Mouse (Mus musculus): ENCODE measurements around the gene Speer4f2. TPM values are rescaled to one million over a fixed set of nuclear protein-coding genes. Genes with fewer than 3 reads are reported as not detected.
"Not testable (repeated sequence)": the region's sequence is repeated elsewhere in the genome, so short reads cannot be mapped to it uniquely, and the experiment has no call there.

The Speer4f2 gene
- polyA plus RNA-seq (2012) = not detected in 2 replicates

DNA sequence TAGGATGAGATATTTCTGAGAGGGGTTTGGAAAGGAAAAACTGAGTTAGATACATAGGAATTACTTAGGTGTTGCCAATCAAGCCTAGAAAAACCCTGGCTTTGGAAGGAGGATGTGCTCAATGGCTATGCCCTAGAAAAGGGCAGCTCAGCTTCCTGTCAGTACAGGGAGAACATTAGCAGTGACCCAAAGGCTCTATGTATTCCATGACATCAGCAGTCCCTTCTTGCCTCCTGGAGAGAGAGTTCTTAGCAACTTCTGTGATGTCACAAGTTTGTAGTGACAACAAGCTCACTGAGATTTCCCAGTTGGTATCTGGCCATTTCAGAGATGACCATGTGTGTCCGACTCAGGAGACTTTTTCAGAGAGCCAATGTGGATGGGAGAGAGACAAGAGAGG, at the start of gene Speer4f2:
TSS of gene Speer4f2 (plus strand) at position 301 of the 400 bp plus-strand sequence.
- not testable (repeated sequence) for H3K4me3 ChIP-seq (replicated peaks); H3K27me3 ChIP-seq (ENCODE audit: control insufficient read depth); H3K9me3 ChIP-seq (ENCODE audit: control insufficient read depth, low read length); H3K36me3 ChIP-seq (ENCODE audit: control insufficient read depth); H3K4me1 ChIP-seq (ENCODE audit: control insufficient read depth)

GRCm38 (mm10) chr5:17328946-17329566, 43.9 kb upstream of the Speer4f2 start:
- Histone ChIP-seq H3K36me3 (ENCODE audit: control insufficient read depth) (no peaks in the 10 kb centered on the region), H3K4me3 (replicated peaks) (no peak overlapping the region), H3K9me3 (ENCODE audit: control insufficient read depth, low read length) (no peaks in the 10 kb centered on the region), H3K4me1 (ENCODE audit: control insufficient read depth) (no peaks in the 10 kb centered on the region), H3K27me3 (ENCODE audit: control insufficient read depth) (no peaks in the 10 kb centered on the region)
- no peak for TF ChIP-seq GATA1 (IDR thresholded peaks at IDR 0.05; ENCODE audit: low read length)
- TF ChIP-seq TAL1 (IDR thresholded peaks at IDR 0.05; ENCODE audit: low read length) = no peak

DNA sequence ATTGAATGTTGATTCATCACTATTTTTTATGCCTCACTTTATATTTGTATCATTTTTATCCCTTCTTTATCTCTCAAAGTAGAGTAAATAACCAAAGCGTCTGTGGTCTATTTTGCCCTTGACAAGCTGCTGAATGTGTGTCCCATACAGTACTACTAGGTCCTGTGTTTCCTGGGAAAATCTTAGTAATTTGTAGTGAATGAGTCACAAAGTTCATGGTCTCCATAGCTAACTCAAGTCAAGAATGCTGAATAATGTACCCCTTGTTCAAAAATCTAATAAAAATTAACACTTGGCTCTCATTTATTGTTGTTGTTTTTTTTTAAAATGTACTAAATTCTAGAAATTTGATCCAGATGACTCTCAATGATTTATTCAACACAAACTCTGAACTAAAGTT, 38.1 kb upstream of the Speer4f2 start:
- no peaks in the 10 kb centered on the region for H3K36me3 ChIP-seq (ENCODE audit: control insufficient read depth)
- H3K4me3 ChIP-seq (replicated peaks) = no peak overlapping the region
- H3K4me1 ChIP-seq (ENCODE audit: control insufficient read depth) = no peaks in the 10 kb centered on the region
- no peaks in the 10 kb centered on the region for H3K27me3 ChIP-seq (ENCODE audit: control insufficient read depth)
- TF ChIP-seq GATA1 (IDR thresholded peaks at IDR 0.05; ENCODE audit: low read length) = no peak
- no peak for TF ChIP-seq TAL1 (IDR thresholded peaks at IDR 0.05; ENCODE audit: low read length)
- H3K9me3 ChIP-seq (ENCODE audit: control insufficient read depth, low read length) = no peaks in the 10 kb centered on the region

GRCm38 (mm10) chr5:17345741-17346140, 27.2 kb upstream of the Speer4f2 start:
- not testable (repeated sequence) for H3K9me3 ChIP-seq (ENCODE audit: control insufficient read depth, low read length); H3K4me1 ChIP-seq (ENCODE audit: control insufficient read depth); H3K36me3 ChIP-seq (ENCODE audit: control insufficient read depth)

GRCm38 (mm10) chr5:17359394-17359999, 13.5 kb upstream of the Speer4f2 start:
- Histone ChIP-seq H3K9me3 (ENCODE audit: control insufficient read depth, low read length) (no peaks in the 10 kb centered on the region; the same call in 1 of the 2 replicates), H3K27me3 (ENCODE audit: control insufficient read depth) (no peaks in the 10 kb centered on the region), H3K36me3 (ENCODE audit: control insufficient read depth) (no peaks in the 10 kb centered on the region), H3K4me1 (ENCODE audit: control insufficient read depth) (no peaks in the 10 kb centered on the region), H3K4me3 (replicated peaks) (no peak overlapping the region)
- TF ChIP-seq GATA1 (IDR thresholded peaks at IDR 0.05; ENCODE audit: low read length) (no peak), TAL1 (IDR thresholded peaks at IDR 0.05; ENCODE audit: low read length) (no peak)

More at GRCm38 (mm10) chr5:17345741-17346140, 27.2 kb upstream of the Speer4f2 start:
- H3K4me3 ChIP-seq (replicated peaks); H3K27me3 ChIP-seq (ENCODE audit: control insufficient read depth): not testable (repeated sequence)

DNA sequence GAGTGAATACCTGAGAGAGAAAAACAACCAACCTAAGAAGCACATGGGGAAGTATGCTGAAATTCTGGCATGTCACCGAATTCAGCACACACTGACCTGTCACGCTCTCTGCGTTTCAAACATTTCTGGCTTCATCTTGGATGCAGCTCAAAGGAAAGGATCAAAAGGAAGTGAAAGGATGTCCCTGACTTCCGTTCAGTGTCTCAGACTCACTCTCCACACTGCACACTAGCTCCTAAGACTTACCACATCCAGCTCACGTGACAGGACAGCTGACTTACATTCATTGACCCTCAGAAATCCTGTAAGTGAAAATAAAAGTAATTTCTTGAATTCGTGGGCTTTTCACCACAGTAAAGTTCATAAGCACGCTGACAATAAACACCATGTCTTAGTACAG, 16.9 kb downstream of the Speer4f2 start:
- H3K9me3 ChIP-seq (ENCODE audit: control insufficient read depth, low read length) = no peaks in the 10 kb centered on the region
- no peaks in the 10 kb centered on the region for H3K4me1 ChIP-seq (ENCODE audit: control insufficient read depth)
- no peaks in the 10 kb centered on the region for H3K36me3 ChIP-seq (ENCODE audit: control insufficient read depth)
- H3K4me3 ChIP-seq (replicated peaks) = no peak overlapping the region
- TF ChIP-seq GATA1 (IDR thresholded peaks at IDR 0.05; ENCODE audit: low read length) (no peak), TAL1 (IDR thresholded peaks at IDR 0.05; ENCODE audit: low read length) (no peak)
- H3K27me3 ChIP-seq (ENCODE audit: control insufficient read depth) = no peaks in the 10 kb centered on the region

DNA sequence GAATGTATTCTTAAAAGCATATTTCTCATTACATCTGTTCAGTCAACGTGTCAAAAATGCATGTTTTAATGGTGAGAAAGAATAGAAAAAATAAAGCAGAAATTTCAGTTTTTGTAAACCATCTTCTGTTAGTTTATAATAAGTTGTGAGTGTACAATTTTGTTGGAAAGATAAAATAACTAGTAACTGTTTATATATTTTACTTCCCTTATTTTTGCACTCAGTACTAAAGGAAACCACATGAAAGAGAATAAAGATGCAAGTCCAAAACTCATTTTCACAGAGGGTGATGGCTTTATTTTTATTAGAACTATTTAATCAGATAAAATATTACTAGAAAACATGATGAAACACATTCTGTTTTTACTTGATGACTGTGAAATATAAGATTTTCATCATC, 18.2 kb downstream of the Speer4f2 start:
- TF ChIP-seq TAL1 (IDR thresholded peaks at IDR 0.05; ENCODE audit: low read length) (no peak), GATA1 (IDR thresholded peaks at IDR 0.05; ENCODE audit: low read length) (no peak)
- no peaks in the 10 kb centered on the region for H3K36me3 ChIP-seq (ENCODE audit: control insufficient read depth)
- H3K4me1 ChIP-seq (ENCODE audit: control insufficient read depth) = no peaks in the 10 kb centered on the region
- no peaks in the 10 kb centered on the region for H3K9me3 ChIP-seq (ENCODE audit: control insufficient read depth, low read length)
- H3K4me3 ChIP-seq (replicated peaks) = no peak overlapping the region
- H3K27me3 ChIP-seq (ENCODE audit: control insufficient read depth) = no peaks in the 10 kb centered on the region

- H3K4me1 ChIP-seq (ENCODE audit: control insufficient read depth) = no peaks in the 10 kb centered on the region; the same call in 1 of the 2 replicates
- no peaks in the 10 kb centered on the region for H3K9me3 ChIP-seq (ENCODE audit: control insufficient read depth, low read length)
- TF ChIP-seq GATA1 (IDR thresholded peaks at IDR 0.05; ENCODE audit: low read length) (no peak), TAL1 (IDR thresholded peaks at IDR 0.05; ENCODE audit: low read length) (no peak)
- no peaks in the 10 kb centered on the region for H3K27me3 ChIP-seq (ENCODE audit: control insufficient read depth)
- H3K4me3 ChIP-seq (replicated peaks) = no peak overlapping the region
- H3K36me3 ChIP-seq (ENCODE audit: control insufficient read depth) = no peaks in the 10 kb centered on the region
Observed at GRCm38 (mm10) chr5:17400571-17400970, 27.6 kb downstream of the Speer4f2 start.

DNA sequence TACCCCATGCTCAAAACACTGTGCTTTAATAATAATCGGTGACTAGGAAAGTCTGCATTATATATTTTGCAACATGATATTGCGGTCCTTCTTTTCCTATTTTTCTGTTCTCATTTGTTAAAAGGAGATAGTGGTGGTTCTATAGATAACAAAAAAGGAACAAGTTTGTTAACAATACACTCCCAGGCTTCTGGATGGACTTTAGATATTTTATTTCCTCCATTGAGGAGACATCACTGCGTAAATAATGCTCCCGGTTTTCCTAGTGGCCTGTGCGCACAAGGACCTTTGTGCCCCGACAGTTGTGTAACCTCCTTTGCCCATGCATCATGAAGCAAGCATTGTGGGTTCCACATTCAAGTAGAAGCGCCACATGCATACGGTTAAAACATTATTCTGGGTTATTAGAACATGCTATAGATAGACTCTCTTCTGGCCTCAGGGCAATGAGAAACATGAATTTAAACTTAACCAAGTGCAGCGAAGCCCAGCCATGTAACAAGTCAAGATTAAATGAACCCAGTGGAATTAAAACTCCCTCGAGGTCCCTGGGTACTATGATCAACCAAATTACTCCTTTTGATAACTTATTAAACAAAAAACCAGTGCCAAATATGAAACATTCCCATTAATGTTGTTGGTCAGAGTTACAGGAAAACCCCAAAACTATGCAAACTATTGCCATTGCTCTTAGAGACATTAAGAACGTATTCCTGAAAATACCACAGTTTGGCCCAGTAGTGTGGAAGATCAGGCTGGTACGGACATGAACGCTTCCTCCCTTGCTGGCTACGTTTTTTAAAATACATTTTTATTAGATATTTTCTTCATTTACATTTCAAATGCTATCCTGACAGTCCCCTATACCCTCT, 28.5 kb downstream of the Speer4f2 start:
- H3K4me3 ChIP-seq (replicated peaks) = no peak overlapping the region

More for the DNA sequence above, 28.5 kb downstream of the Speer4f2 start:
- no peaks in the 10 kb centered on the region for H3K27me3 ChIP-seq (ENCODE audit: control insufficient read depth)
- no peaks in the 10 kb centered on the region; the same call in 1 of the 2 replicates for H3K4me1 ChIP-seq (ENCODE audit: control insufficient read depth)
- H3K9me3 ChIP-seq (ENCODE audit: control insufficient read depth, low read length) = no peaks in the 10 kb centered on the region
- TF ChIP-seq TAL1 (IDR thresholded peaks at IDR 0.05; ENCODE audit: low read length) (no peak), GATA1 (IDR thresholded peaks at IDR 0.05; ENCODE audit: low read length) (no peak)
- no peaks in the 10 kb centered on the region for H3K36me3 ChIP-seq (ENCODE audit: control insufficient read depth)
